Mouse (Mus musculus): ENCODE data around the gene Tnfrsf19.

Tnfrsf19 gene

DNA sequence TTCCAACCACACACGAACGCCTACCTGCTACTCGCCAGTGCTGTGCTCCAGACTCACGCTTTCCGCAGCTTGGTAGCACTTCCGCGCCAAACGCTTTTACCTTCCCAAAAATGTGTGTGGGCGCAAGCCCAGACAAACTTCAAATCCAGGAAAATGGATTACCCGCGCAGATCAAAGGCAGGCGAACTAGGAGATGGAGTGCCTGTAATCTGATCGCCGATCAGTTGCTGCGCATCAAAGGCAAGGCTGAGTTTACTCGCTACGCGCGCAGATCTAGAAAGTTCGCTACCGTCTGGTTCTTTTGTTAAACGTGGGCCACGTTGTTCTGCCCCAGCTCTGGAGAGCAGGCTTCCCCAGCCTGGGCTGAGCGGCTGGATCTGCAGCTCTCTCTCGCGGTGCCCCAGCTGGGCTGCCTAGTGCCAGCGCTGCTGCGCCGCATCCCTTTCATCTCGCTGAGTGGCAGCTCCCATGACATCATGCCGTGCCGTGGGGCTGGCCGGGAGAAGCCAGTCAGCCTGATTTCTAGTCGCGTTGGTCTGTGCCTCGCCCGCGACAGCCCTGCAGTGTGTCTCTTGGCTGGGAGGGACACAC is at the start of gene Tnfrsf19:
Tnfrsf19 (minus strand) TSS at position 400 of the 591 bp plus-strand sequence.
- in situ Hi-C loops (cut with MboI; ENCODE audit: unreplicated experiment in 2 of 2) = loop anchor here in 1 of 2 experiments (10.0 kb wide), 2 partner anchors 129 to 341 kb away; no protein-coding TSS in a partner anchor

- in situ Hi-C loops (cut with MboI; ENCODE audit: unreplicated experiment in 2 of 2) = no loop called here
These were observed 45.8 kb upstream of the Tnfrsf19 start for GRCm38 (mm10) chr14:61092073-61092472.

GRCm38 (mm10) chr14:61090955-61091354 is 44.7 kb upstream of the Tnfrsf19 start:
- in situ Hi-C loops (cut with MboI; ENCODE audit: unreplicated experiment in 2 of 2) = no loop called here

- in situ Hi-C loops (cut with MboI; ENCODE audit: unreplicated experiment in 2 of 2) = loop anchor here (5.0 to 10.0 kb wide), 3 partner anchors 207 to 291 kb away; no protein-coding TSS in a partner anchor
These were observed 41.9 kb upstream of the Tnfrsf19 start for GRCm38 (mm10) chr14:61088187-61088586.

DNA sequence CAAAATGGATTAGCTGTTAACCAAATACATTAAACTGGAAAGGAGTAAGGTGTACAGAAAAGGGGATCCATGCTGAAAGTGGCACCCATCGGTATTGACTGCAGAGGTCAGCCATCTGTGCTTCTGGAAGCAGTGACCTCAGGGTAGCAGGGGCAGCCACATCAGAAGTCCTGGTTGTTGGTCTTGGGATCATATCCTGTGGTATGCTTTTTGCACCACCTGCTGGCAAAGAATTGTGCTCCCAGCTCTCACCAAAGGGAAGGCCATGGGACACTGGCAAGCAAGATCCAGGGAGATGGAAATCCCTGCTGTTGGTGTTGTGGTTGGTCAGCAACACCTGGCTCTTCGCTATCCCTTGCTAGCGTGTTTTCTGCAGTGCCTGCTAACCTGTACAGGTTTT is 39.0 kb upstream of the Tnfrsf19 start:
- in situ Hi-C loops (cut with MboI; ENCODE audit: unreplicated experiment in 2 of 2) = loop anchor here (5.0 to 10.0 kb wide), 3 partner anchors 209 to 288 kb away; no protein-coding TSS in a partner anchor

- in situ Hi-C loops (cut with MboI; ENCODE audit: unreplicated experiment in 2 of 2) = no loop called here
These were observed 23.3 kb upstream of the Tnfrsf19 start for GRCm38 (mm10) chr14:61069555-61069954.

DNA sequence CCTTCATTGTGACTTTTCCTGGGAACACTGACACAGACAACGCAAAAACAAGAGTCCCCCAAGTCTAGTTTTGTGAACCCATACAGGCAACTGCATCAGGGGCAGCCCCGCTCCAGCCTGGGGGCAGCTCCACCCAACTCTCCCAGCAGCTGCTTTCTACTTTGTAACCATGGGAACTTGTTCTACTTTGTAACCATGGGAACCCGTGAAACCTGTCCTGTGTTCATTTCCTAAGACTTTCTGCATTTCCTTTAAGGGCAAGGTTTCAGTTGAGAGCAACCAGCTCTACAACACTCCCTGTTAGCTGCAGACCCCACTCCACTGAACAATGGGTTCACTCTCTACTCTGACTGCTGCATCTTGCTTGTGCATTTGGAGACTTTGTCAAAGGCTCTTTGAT is 15.4 kb upstream of the Tnfrsf19 start:
- in situ Hi-C loops (cut with MboI; ENCODE audit: unreplicated experiment in 2 of 2) = no loop called here

DNA sequence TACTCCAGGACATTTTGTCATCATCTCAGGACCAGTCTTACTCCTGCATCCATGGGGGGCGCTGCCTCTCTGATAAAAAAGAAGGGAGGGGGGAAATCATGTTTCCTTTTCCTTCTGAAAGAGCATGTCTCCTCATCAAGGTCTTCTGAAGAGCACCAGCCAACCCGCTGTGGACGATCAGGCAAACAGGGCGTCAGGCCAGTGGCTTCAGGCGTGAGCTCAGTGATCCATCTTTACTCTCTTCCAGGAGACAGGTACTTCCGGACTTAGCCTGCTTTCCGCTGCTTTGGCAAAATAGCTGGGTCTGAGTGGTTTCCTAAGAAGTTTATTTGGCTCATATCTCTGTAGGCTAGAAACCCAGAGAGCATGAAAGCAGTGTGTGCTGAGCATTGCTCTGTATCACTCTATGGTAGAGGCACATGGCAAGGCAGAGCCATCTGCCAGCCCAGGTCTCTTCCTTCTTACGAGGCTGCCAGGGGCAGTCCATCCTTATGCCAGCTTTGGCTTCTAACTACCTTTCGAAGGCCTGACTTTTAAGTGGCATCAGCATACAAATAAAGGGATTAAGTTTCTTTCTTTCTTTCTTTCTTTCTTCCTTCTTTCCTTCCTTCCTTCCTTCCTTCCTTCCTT is 13.1 kb upstream of the Tnfrsf19 start:
- in situ Hi-C loops (cut with MboI; ENCODE audit: unreplicated experiment in 2 of 2) = no loop called here

DNA sequence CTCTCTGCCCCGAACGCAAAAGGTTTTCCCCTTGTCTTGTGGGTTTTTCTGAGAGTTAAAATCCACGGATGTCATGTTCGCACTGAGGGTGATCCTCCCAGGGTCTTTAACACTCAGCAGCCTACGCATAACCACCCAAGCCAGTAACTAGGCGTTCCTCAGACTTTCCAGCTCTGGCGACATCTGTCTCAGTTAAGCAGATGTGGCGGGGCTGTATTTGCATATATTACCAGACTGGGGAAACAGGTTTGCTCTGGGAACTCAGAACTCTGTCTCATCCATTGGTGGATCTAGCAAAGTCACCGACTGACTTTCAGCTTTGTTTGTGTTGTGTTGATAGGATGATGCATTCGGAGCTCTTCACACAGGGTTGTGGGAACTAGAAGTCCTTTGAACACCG is 10.7 kb upstream of the Tnfrsf19 start:
- in situ Hi-C loops (cut with MboI; ENCODE audit: unreplicated experiment in 2 of 2) = no loop called here

- in situ Hi-C loops (cut with MboI; ENCODE audit: unreplicated experiment in 2 of 2) = no loop called here
These were observed 10.2 kb upstream of the Tnfrsf19 start for GRCm38 (mm10) chr14:61056445-61056844.

GRCm38 (mm10) chr14:61055864-61056263 is 9.6 kb upstream of the Tnfrsf19 start:
- in situ Hi-C loops (cut with MboI; ENCODE audit: unreplicated experiment in 2 of 2) = no loop called here

DNA sequence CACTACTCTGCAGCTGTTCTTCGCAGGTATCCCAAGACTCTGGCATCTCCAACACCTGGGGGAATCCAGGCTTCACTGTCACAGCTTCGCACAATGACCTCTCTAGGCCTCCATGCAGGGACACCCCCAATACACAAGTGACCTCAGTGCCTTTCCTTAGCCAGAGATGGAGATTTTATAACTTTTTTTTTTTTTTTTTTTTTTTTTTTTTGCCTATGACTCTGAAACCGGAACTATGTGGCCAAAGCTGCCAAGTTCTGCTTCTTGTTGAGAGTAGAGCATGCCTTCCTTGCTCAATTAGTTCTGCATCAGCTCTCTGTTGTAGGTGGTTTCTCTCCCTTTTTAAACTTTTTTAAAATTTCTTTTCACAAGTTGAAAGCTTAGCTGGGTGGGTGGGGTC is 5.9 kb upstream of the Tnfrsf19 start:
- in situ Hi-C loops (cut with MboI; ENCODE audit: unreplicated experiment in 2 of 2) = no loop called here

GRCm38 (mm10) chr14:61045446-61046090 is 722 bp downstream of the Tnfrsf19 start:
- in situ Hi-C loops (cut with MboI; ENCODE audit: unreplicated experiment in 2 of 2) = loop anchor here in 1 of 2 experiments (10.0 kb wide), 2 partner anchors 129 to 341 kb away; no protein-coding TSS in a partner anchor

- in situ Hi-C loops (cut with MboI; ENCODE audit: unreplicated experiment in 2 of 2) = loop anchor here in 1 of 2 experiments (10.0 kb wide), 2 partner anchors 130 to 340 kb away; no protein-coding TSS in a partner anchor
These were observed 2.0 kb downstream of the Tnfrsf19 start for GRCm38 (mm10) chr14:61044316-61044715.

GRCm38 (mm10) chr14:61043511-61044310 is 2.6 kb downstream of the Tnfrsf19 start:
- in situ Hi-C loops (cut with MboI; ENCODE audit: unreplicated experiment in 2 of 2) = loop anchor here in 1 of 2 experiments (10.0 kb wide), 2 partner anchors 131 to 339 kb away; no protein-coding TSS in a partner anchor

DNA sequence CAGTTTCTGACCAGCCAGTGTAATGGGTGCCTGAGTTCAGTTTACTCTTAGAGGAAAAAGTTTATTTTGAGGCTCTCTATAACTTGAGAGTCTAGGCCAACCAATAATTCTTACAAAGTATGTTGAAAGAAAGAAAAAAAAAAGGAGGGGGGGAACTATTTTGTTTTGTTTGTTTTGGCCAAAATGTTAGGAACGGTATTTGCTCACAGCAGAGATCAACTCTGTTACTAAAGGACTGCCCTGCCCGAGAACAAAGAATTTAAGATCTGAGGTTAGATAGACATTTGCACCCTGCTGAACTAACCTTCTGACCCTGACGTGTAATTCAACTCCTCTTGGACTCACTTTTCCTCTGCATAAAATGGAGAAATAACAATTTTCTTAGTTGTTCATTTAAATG is 4.0 kb downstream of the Tnfrsf19 start:
- in situ Hi-C loops (cut with MboI; ENCODE audit: unreplicated experiment in 2 of 2) = loop anchor here in 1 of 2 experiments (10.0 kb wide), 2 partner anchors 133 to 337 kb away; no protein-coding TSS in a partner anchor

DNA sequence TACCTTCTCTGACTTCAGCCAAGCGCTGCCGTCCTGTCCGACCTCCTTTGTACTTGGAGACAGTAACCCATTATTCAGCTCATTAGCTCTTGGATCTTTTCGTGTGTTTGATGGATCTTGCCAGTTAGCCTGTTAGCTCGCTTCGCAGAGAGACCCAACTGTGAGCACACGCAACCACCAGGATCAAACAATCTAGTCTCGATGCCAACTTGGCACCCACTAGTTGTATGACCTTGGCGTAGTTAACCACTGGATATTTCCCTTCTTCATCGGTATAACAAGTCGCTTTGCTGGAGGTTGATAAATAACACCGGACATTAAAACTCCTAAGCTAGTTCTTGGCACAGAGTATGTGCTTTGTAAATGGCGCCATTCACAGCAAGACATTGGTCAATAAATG is 6.1 kb downstream of the Tnfrsf19 start:
- in situ Hi-C loops (cut with MboI; ENCODE audit: unreplicated experiment in 2 of 2) = loop anchor here in 1 of 2 experiments (10.0 kb wide), 2 partner anchors 135 to 335 kb away; no protein-coding TSS in a partner anchor

DNA sequence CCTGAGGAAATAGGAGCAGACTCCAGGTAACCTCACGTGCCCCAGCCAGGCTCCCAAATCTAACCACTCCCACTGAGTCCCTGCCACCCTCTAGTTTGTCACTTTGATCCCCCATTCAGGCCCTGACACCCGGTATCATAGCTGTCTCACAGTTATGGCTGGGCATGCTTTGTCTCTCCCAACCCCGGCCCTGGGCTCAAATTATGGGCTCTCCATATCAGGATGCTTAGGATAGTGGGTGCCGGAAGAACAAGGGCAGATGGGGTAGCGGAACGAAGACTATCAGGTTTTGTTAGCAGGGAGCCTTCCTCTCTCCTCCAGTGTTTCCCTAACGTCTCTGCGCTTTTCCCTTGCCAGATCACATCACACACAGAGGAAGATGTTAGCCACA is 8.2 kb downstream of the Tnfrsf19 start:
- in situ Hi-C loops (cut with MboI; ENCODE audit: unreplicated experiment in 2 of 2) = no loop called here

DNA sequence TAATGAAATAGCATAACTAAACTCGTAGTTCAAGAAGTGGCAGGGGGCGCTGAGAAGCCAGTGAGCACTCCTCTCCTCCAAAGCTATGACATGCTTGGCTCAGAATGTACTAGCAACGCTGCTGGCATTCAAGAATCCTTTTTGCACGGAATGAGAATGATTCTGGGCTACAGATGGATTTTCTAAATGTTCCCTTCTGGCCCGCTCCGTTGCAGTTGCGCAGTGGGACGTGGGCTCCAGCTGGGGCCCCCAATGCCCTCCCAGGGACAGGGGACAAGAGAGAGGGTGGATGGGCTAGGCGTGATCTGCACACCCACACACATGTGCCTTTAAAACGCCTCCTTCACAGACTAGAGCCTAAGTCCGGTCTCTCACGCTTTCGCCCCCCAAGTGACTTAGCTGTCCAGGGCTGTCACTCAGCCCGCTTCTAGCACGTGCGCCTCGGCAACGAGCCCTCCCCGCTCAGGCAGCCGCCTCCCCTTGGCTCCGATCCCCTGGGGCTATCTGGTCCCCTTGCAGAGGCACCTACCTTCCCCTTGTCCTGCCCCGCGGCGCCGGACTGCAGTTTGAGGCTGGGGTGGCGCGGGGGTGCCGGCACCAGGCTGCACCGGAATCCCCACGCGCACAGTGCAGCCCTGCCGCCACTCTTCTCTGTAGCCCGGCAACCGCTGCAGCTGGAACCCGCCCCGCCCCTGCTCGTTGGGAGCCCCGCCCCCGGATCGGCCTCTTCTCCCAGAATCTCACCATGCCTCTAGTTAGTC is 8.8 kb downstream of the Tnfrsf19 start:
- in situ Hi-C loops (cut with MboI; ENCODE audit: unreplicated experiment in 2 of 2) = no loop called here

- in situ Hi-C loops (cut with MboI; ENCODE audit: unreplicated experiment in 2 of 2) = no loop called here
These were observed 15.9 kb downstream of the Tnfrsf19 start for GRCm38 (mm10) chr14:61030366-61030765.

Data from v-Abl transformed pro-B cells (cell line).